Mouse (Mus musculus) brown adipose tissue, adult 24 weeks (tissue): ENCODE results near the gene Cks1brt. TPM values are rescaled to one million over a fixed set of nuclear protein-coding genes. Genes with fewer than 3 reads are reported as not detected.

Experiments
- H3K27ac ChIP-seq: fragments of 200-500 bp; replicated peaks from 2 replicates; pipeline ENCODE4 v1.5.1; 2012; ENCODE audit warnings: low read depth, mild to moderate bottlenecking, low read length
- H3K4me1 ChIP-seq: fragments of 200-500 bp; 2 replicates; pipeline ENCODE4 v1.6.1; 2012; ENCODE audit warnings: low read length, mixed read lengths; ENCODE audit not compliant: control insufficient read depth, insufficient read depth, insufficient read length
- H3K4me3 ChIP-seq: fragments of 200-500 bp; 2 replicates; pipeline ENCODE4 v1.5.1; 2012; ENCODE audit warnings: low read depth, mild to moderate bottlenecking, low read length, moderate library complexity; ENCODE audit not compliant: insufficient read depth
- polyA plus RNA-seq: library from polyadenylated mRNA; stranded (reverse); fragments of >200 nt; gene quantifications from 2 replicates; pipeline ENCODE4 v1.2.4, GENCODE M21; 2012; ENCODE audit not compliant: missing spikeins, insufficient read depth, insufficient read length

Gene Cks1brt
- polyA plus RNA-seq, 1 experiment: not detected

- H3K4me1 ChIP-seq: no peaks in the 10 kb centered on the region; the same call in 1 of the 2 replicates
- peak overlapping the region; percentile 4; the same call in 1 of the 2 replicates for H3K27ac ChIP-seq
- H3K4me3 ChIP-seq: no peak overlapping the region
These were observed 69.3 kb downstream of the Cks1brt start for GRCm38 (mm10) chr8:85220992-85221391.

Other genes with a start within 250 kb of the Cks1brt start
- not detected in 2 replicates for gene Klf1, start 250.0 kb upstream of the Cks1brt start, polyA plus RNA-seq
- 4.6 and 12.9 TPM in 2 replicates for gene Dnase2a, start 243.4 kb upstream of the Cks1brt start, polyA plus RNA-seq
- not detected in 2 replicates for gene Mast1, start 214.6 kb upstream of the Cks1brt start, polyA plus RNA-seq
- not detected in 2 replicates for gene Rtbdn, start 204.9 kb upstream of the Cks1brt start, polyA plus RNA-seq
- not detected in 2 replicates for gene Gm49661, start 182.5 kb upstream of the Cks1brt start, polyA plus RNA-seq
- 387 and 425 TPM in 2 replicates for gene Prdx2, start 182.3 kb upstream of the Cks1brt start, polyA plus RNA-seq
- gene Rnaseh2a, start 182.2 kb upstream of the Cks1brt start, polyA plus RNA-seq: 26.6 and 28.5 TPM in 2 replicates
- gene Junb, start 173.2 kb upstream of the Cks1brt start, polyA plus RNA-seq: 15.4 and 47.7 TPM in 2 replicates
- 1.1 and 1.6 TPM in 2 replicates for gene Hook2, start 161.3 kb upstream of the Cks1brt start, polyA plus RNA-seq
- not detected in 2 replicates for gene Best2, start 137.4 kb upstream of the Cks1brt start, polyA plus RNA-seq
- gene Asna1, start 126.6 kb upstream of the Cks1brt start, polyA plus RNA-seq: 113 and 117 TPM in 2 replicates
- gene Trir, start 125.1 kb upstream of the Cks1brt start, polyA plus RNA-seq: 68.4 and 68.5 TPM in 2 replicates
- gene Tnpo2, start 115.0 kb upstream of the Cks1brt start, polyA plus RNA-seq: 28.4 and 33.5 TPM in 2 replicates
- gene Fbxw9, start 91.9 kb upstream of the Cks1brt start, polyA plus RNA-seq: 3.0 and 4.1 TPM in 2 replicates
- gene Gm5741, start 83.9 kb upstream of the Cks1brt start, polyA plus RNA-seq: not detected in 2 replicates
- 19.1 and 20.0 TPM in 2 replicates for gene Dhps, start 80.2 kb upstream of the Cks1brt start, polyA plus RNA-seq
- gene Wdr83os, start 71.2 kb upstream of the Cks1brt start, polyA plus RNA-seq: 95.5 and 130 TPM in 2 replicates
- gene Wdr83, start 70.6 kb upstream of the Cks1brt start, polyA plus RNA-seq: 26.8 and 28.7 TPM in 2 replicates
- gene Man2b1, start 68.7 kb upstream of the Cks1brt start, polyA plus RNA-seq: 17.4 and 20.8 TPM in 2 replicates
- gene Zfp791, start 28.8 kb upstream of the Cks1brt start, polyA plus RNA-seq: 0.44 and 0.96 TPM in 2 replicates
- not detected in 2 replicates for gene Olfr371, start 74.1 kb downstream of the Cks1brt start, polyA plus RNA-seq
- gene Orc6, start 147.7 kb downstream of the Cks1brt start, polyA plus RNA-seq: 20.9 and 21.2 TPM in 2 replicates
- 76.0 and 79.0 TPM in 2 replicates for gene Vps35, start 147.9 kb downstream of the Cks1brt start, polyA plus RNA-seq
- not detected in 2 replicates for gene Mylk3, start 234.4 kb downstream of the Cks1brt start, polyA plus RNA-seq